Mouse (Mus musculus) brown adipose tissue, adult 24 weeks (tissue): ENCODE data around the gene Smox. TPM values are rescaled to one million over a fixed set of nuclear protein-coding genes. Genes with fewer than 3 reads are reported as not detected.

Source experiments
- H3K27ac ChIP-seq: fragments of 200-500 bp; replicated peaks from 2 replicates; pipeline ENCODE4 v1.5.1; 2012; ENCODE audit warnings: low read depth, mild to moderate bottlenecking, low read length
- H3K4me1 ChIP-seq: fragments of 200-500 bp; 2 replicates; pipeline ENCODE4 v1.6.1; 2012; ENCODE audit warnings: low read length, mixed read lengths; ENCODE audit not compliant: control insufficient read depth, insufficient read depth, insufficient read length
- H3K4me3 ChIP-seq: fragments of 200-500 bp; 2 replicates; pipeline ENCODE4 v1.5.1; 2012; ENCODE audit warnings: low read depth, mild to moderate bottlenecking, low read length, moderate library complexity; ENCODE audit not compliant: insufficient read depth
- polyA plus RNA-seq: library from polyadenylated mRNA; stranded (reverse); fragments of >200 nt; gene quantifications from 2 replicates; pipeline ENCODE4 v1.2.4, GENCODE M21; 2012; ENCODE audit not compliant: missing spikeins, insufficient read depth, insufficient read length

Gene Smox
- polyA plus RNA-seq, 1 experiment, result 6.6 TPM

DNA sequence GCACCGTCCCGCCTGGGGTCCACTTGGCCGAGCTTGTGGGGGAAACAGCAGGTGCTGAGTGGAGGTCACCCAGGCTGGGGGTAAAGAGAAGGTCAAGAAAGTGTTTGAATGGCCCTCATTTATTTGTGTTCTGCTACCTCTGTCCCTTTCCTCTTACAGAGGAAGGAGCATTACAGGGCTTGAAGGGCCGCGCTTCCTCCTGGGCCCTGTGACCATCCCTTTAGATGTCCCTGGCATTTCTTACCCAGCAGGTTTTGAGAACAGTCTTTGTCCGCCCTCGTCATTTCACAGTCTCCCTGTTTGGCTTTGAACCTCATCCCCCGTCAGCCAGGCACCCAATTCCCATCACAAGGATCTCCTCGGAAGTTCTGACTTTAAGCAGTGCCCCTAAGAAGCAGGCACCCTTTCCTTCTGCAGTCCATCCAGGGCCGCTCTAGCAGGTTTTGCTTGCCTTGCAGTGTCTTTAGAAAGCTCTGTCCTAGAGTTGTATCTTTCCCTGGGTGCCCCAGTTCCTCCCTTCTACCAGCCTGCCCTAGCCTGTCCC lies 1.4 kb downstream of the Smox start:
- Histone ChIP-seq H3K4me3 (peak overlapping the region; percentile 91), H3K4me1 (peaks cover 11% of the 10 kb centered on the region), H3K27ac (no peak overlapping the region)

DNA sequence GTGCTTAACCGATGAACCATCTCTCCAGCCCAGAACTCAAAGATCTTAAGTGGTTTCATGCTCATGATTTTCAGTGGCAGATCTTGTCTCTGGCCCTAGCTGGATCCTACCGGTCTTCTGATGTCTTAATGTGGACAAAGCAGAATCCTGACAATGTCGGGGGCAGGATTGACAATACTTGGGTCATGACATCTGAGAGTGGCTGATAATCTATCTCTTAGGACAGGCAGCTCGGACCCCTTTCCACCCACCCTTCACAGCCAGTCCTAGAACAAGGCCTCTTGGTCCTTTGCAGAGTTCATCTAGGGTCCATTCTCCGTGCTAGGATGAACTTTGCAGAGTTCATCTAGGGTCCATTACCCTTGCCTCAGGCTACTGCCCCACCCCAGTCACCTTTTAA lies 2.1 kb downstream of the Smox start:
- no peak overlapping the region for H3K27ac ChIP-seq
- no peak overlapping the region for H3K4me3 ChIP-seq
- peaks cover 14% of the 10 kb centered on the region for H3K4me1 ChIP-seq

DNA sequence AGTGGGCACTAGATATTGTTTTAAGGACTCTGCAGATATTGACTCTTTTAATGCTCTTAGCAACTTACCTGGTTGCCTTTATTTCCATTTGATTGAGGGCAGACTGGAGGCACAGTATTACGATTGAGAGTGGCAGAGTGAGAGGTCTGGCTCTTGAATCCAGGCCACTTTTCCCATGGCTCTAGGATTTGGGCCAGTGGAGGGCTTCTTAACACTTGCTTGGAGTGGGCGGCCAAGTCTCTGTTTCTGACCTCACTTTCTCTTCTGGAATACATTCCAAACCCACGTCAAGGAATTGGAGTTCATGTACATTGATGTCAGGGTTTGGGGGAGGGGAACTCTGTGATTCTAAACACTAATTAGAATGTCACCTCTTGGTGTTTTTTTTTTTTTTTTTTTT lies 4.0 kb downstream of the Smox start:
- H3K27ac ChIP-seq, result no peak overlapping the region
- no peak overlapping the region for H3K4me3 ChIP-seq
- peaks cover 22% of the 10 kb centered on the region for H3K4me1 ChIP-seq

DNA sequence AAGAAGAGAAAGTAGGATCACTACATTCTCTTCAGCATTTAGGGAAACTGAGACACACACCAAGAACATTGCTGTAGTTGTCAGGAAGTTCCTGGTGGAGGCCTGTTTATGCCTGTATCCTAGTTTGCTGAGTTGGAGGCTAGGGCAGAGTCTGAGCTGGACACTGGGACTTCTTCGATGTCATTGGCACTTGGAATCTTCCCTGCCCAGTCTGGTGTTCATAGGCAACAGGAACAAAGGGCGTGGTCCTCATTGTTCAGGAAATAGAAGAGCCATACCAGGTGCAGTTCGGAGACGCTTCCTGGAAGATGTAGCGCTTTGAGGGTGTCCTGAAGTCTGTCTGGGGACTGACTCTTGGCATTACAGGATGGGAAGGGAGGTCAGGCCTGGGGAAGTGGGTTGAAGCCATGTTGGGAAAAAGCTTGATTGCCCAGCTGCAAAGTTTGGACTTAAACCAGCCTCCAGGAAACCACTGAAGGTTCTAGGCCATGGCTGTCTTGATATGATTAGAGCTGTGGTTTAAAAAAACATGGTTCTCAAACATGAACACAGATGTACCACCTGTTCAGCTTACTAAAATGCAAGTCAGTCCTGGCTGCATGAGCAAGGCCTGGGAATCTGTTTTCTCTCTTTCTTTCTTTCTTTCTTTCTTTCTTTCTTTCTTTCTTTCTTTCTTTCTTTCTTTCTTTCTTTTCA lies 5.0 kb downstream of the Smox start:
- Histone ChIP-seq H3K4me1 (peaks cover 22% of the 10 kb centered on the region), H3K27ac (no peak overlapping the region; the same call in 1 of the 2 replicates), H3K4me3 (no peak overlapping the region)

DNA sequence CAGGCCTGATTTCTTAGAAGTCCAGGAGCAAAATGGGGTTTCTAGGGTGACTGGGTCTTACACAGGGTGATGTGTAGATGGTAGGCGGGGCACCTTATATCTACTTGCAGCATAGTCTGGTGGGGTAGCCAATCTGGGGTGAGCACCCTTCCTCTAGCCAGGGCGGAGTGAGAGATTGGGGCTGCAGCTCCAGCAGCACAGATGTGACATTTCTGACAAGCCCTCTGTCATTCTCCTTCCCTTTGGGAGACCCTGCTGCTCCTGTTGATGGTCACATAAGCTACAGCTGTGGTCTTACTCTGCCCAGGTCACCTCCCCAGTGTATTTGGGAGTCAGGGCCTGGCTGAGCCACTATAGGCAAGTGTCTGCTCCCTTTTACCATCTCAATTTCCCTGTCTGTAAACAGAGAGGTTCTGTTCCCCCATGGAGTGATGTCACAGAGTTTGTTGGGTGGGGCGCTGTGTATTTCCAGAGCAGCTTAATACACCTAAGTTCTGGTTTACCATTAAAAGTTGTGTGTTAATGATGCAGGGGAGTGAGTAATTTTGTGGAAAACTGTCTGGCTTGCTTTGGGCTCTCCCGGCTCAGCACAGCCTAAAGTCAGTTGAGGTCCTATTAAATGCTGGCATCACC lies 6.0 kb downstream of the Smox start:
- Histone ChIP-seq H3K4me1 (peaks cover 25% of the 10 kb centered on the region), H3K27ac (no peak overlapping the region), H3K4me3 (no peak overlapping the region)

DNA sequence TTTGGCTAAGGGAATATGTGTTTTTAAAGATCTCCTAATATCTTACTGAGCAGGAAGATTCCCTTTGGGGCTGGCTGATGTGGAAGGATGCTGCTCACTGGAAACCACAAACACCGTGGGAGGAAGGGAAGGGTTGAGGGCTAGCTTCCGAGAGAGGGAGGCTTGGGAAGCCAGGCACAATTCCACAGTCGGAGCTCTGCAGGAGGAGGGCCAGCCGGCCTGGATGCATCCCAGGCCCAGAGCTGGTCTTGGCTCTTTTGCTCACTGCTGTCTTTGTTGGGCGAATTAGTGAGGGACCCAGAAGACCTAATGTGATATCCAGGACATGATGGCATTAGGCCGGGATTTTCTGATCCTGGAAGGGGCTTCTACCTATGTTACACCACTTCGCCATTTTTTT lies 6.9 kb downstream of the Smox start:
- H3K27ac ChIP-seq, result no peak overlapping the region
- H3K4me1 ChIP-seq, result peaks cover 30% of the 10 kb centered on the region
- H3K4me3 ChIP-seq, result no peak overlapping the region

DNA sequence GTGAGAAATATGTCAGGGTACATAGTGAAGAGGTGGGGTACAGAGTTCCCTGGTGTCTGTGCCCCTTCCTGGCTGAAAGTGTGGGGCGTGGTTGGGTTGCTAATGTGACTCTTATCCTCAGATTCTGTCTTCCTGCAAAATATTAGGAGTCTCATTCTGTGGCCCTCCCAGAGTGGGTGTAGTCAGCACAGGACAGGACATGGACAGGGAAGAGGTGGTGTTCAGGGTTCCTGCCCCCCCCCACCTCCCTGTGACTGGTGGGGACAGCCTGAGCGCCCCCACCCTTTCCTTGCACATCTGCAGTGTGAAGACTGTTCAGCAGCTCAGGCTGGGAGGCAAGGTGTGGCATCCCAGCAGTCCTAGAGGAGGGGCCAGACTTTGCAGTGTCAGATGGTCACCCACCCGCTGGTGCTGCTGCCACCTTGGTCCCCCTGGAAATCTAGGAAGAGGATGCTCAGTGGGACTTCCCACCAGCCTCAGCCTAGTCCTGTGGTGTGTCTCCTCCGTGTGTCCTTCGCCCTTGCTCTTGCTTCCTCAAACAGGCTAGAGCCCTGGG lies 8.1 kb downstream of the Smox start:
- Histone ChIP-seq H3K4me1 (peaks cover 30% of the 10 kb centered on the region), H3K27ac (no peak overlapping the region), H3K4me3 (no peak overlapping the region)

DNA sequence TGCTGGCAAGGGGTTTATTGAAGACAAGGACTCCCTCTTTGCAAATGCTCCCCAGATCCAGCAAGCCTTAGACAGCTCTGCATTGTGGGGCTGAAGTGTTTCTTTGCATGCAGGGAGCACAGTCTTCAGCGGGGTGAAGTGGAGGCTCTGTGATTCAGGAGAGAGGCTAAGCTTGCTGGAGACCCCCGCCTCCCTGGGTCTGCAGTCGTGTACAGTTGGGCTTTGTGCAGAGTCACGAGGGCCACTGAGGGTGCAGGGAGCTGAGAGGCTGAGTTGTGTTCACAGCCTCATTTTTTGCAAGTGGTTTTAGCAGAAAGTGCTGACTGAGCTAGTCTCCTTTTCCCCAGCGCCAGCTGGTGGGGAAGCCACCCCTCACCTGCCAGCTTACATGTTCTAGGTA lies 10.6 kb downstream of the Smox start:
- H3K27ac ChIP-seq, result no peak overlapping the region
- peaks cover 19% of the 10 kb centered on the region for H3K4me1 ChIP-seq
- H3K4me3 ChIP-seq, result no peak overlapping the region

DNA sequence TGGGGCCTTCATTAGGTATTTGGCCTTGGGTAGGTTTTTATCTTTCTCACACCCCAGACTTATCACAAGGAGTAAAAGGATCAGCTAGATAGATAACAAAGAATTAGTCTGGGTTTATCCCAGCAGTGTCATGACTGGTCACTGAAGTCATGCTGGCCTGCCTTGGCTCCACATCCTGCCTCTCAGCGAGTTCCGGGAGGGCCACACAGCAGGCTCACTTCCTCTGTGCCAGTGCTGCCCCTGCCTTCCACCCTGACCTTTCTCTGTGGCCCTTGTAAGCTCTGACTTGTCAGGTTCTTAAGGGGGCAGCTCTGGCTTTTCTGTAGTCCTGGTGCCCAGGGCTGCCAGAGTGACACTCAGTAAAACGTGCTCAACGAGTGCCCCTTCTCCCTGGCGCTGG lies 11.3 kb downstream of the Smox start:
- Histone ChIP-seq H3K4me1 (peaks cover 19% of the 10 kb centered on the region), H3K27ac (no peak overlapping the region), H3K4me3 (no peak overlapping the region)

DNA sequence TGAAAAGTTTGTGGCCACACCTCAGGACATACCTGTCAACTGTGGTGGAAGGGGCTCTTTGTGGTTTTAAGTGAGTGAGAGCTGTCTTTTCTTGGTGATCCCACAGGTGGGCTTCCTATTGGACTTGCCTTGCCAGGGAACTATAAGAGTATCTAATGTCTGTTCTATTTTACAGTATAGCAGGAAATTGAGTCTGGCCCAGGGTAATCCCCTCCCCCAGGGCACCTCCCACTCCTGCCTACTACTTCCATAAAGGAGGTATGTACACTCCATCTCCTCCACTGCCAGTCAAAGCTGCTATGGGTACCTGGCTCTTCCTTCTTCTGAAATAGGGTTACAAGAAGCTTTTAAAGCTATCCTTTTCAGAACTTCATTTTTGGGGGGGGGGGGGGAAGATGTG lies 14.1 kb downstream of the Smox start:
- H3K4me3 ChIP-seq, result no peak overlapping the region
- H3K4me1 ChIP-seq, result peaks cover 8% of the 10 kb centered on the region; the same call in 1 of the 2 replicates
- no peak overlapping the region for H3K27ac ChIP-seq

DNA sequence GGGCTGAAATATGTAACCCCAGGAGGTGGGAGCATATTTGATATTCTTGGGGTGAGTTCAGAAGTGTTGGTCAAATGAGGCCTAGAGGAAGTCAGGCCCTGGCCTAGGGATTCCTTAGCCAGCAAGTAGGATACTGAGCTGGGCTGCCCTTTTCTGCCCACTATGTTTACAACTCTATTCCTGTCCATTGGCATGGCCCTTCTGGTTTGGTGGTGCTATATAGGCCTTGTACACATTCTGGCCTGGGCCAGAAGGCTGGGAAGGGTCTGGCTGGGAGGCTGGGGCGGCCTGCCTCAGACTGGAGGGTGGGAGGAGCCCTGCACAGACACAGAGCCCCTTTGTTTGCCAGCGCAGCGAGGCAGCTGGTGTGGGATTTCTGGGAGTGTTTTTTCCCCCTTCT lies 15.1 kb downstream of the Smox start:
- Histone ChIP-seq H3K4me3 (no peak overlapping the region), H3K4me1 (peaks cover 8% of the 10 kb centered on the region; the same call in 1 of the 2 replicates), H3K27ac (no peak overlapping the region)

DNA sequence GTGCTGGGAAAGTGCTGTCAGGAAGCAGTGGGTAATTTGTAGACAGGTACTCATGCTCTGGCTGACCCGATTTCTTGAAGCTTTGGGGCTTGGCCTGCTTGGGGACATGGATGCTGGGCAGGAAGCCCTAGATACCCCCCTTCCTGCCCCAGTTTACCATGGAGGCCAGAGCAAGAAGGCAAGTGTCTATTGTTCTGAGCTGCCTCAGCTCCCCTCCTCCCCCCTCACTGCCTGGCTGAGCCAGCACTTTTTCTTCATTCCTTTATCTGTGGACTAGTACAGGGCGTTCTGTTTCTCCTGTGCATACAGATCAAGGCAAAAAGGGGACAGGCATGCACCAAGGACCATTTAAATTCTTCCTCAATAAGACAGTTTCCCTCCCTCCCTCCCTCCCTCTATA lies 17.2 kb downstream of the Smox start:
- no peak overlapping the region for H3K27ac ChIP-seq
- H3K4me1 ChIP-seq, result no peaks in the 10 kb centered on the region
- no peak overlapping the region for H3K4me3 ChIP-seq

DNA sequence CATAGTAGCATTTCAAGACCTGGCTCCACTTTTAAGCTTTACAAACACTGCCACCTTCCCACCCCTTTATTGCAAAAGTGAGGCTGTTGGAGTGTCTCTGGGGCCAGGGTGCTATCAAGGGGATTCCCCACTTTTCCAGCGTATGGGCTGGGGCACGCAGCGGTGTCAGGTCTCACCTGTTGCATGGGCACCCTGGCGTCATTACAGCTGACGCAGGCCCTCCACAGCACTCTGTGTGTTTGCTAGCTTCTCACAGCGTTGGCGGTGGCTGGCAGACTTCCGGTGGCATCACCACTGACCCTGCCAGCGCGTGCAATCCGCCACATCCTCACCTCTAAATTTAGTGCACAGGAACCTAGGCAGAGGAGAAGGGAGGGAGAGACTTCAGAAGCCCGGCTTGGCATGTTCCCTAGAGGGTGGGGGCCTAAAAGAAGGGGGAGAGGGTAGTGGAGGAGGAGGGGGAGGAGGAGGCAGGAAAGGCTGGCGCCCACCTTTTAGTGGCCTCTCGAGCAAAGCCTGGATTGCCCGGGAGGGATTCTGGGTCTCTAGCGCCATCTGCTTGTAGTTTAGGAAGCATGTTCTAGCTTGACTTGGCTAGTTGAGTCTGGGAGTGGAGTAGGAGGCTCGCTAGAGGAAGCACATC lies 18.5 kb downstream of the Smox start:
- Histone ChIP-seq H3K27ac (no peak overlapping the region), H3K4me3 (no peak overlapping the region), H3K4me1 (no peaks in the 10 kb centered on the region)

DNA sequence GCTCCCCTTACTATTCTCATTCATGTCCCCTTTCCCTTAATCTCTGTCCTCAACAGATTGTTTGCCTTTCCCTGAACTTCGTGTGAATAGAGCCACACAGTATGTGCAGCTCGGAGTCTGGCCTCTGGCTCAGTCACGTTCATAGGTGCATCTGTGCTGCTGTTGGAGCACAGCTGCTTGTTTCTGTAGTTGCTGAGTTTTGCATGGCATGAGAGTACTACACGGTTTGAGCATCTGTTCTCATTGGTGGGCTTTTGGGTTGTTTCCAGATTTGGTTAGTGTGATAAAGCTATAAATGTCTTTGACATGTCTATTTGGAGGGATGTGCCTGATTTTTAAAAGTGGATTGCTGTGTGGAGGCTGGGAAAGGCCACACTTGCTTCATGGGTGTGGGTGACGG lies 19.2 kb downstream of the Smox start:
- Histone ChIP-seq H3K4me1 (no peaks in the 10 kb centered on the region), H3K4me3 (no peak overlapping the region)

DNA sequence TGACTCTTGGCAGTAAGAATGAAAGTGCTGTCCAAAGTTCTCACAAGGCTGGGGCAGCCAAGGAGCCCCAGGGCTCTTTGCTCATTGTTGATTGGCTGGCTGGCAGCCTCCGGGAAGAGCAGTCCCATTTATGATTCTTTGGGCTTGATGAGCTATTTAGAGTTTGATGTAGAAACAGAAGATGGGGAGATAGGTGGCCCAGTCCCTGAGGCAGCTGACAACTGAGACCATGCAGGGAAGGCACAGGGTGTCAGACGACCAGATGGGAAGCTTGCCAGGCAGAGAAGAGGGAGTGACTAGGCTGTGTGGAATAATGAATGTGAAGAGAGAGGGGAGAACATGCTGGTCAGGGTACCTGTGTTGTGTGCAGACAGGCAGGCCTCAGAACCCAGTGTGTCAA lies 22.2 kb downstream of the Smox start:
- H3K4me1 ChIP-seq, result no peaks in the 10 kb centered on the region
- no peak overlapping the region for H3K27ac ChIP-seq
- H3K4me3 ChIP-seq, result no peak overlapping the region

More for the DNA sequence above, 19.2 kb downstream of the Smox start:
- H3K27ac ChIP-seq, result no peak overlapping the region
